Comparison of ENCODE assay signal across 14 mouse cellular contexts in genomic region chr10:90823438-90823837, GRCm38 (mm10).
DNase-seq lines count a peak whose midpoint lies in the region; ATAC-seq lines count a peak whose summit lies in the region.
"Had no signal": no experiment of that assay in that cellular context is flagged by ENCODE, and none has a peak within 500 bp of the region (broad histone marks: within the 10 kb centered on the region; RNA-seq: fewer than 3 reads in every experiment).

No protein-coding gene starts in this region.

- no peak overlapping the region for H3K27ac ChIP-seq in hindbrain, embryonic 11.5 days (ENCODE audit: low read depth, low read length)
- H3K27ac ChIP-seq in hindbrain, embryonic 10.5 days: no peak overlapping the region
- H3K27ac ChIP-seq in embryonic facial prominence, embryonic 11.5 days (replicated peaks; ENCODE audit: low read depth, low read length): no peak overlapping the region
- H3K27ac ChIP-seq: heart, embryonic 13.5 days; lung, embryonic 15.5 days; midbrain, embryonic 12.5 days had no signal

- peak; percentile 37 for DNase-seq in hindbrain, embryonic 11.5 days (ENCODE audit: low spot score)
- DNase-seq in hindbrain, embryonic 10.5 days (ENCODE audit: low spot score): no peak
- DNase-seq in testis, postnatal 10 days (ENCODE audit: low spot score): peak; percentile 58
- no peak for DNase-seq in testis, postnatal 14 days (ENCODE audit: low spot score)
- peak; percentile 69 for DNase-seq in embryonic facial prominence, embryonic 11.5 days (ENCODE audit: low spot score)
- no peak for DNase-seq in right cerebral cortex, postnatal 10 days (ENCODE audit: low spot score in 2 of 2)
- no peak for DNase-seq in urinary bladder, postnatal 36 days (ENCODE audit: low spot score in 2 of 2)
- DNase-seq: thymus, postnatal 36 days had no signal

- no peak overlapping the region for H3K4me3 ChIP-seq in hindbrain, embryonic 11.5 days (ENCODE audit: low read depth, low read length)
- H3K4me3 ChIP-seq in hindbrain, embryonic 10.5 days: no peak overlapping the region
- no peak overlapping the region for H3K4me3 ChIP-seq in embryonic facial prominence, embryonic 11.5 days (ENCODE audit: low read depth, low read length)
- H3K4me3 ChIP-seq: heart, embryonic 13.5 days; lung, embryonic 15.5 days; midbrain, embryonic 12.5 days had no signal

- WGBS in hindbrain, embryonic 11.5 days: 13% methylated on average over 4 of the region's 4 CpGs
- WGBS in hindbrain, embryonic 10.5 days: 15% methylated on average over 4 of the region's 4 CpGs
- WGBS in embryonic facial prominence, embryonic 11.5 days: 14% methylated on average over 4 of the region's 4 CpGs

- H3K36me3 ChIP-seq in hindbrain, embryonic 11.5 days (ENCODE audit: control insufficient read depth, insufficient read depth, low read length): no peaks in the 10 kb centered on the region
- no peaks in the 10 kb centered on the region for H3K36me3 ChIP-seq in hindbrain, embryonic 10.5 days
- no peaks in the 10 kb centered on the region for H3K36me3 ChIP-seq in embryonic facial prominence, embryonic 11.5 days (replicated peaks; ENCODE audit: control insufficient read depth, insufficient read depth, low read depth, low read length)
- H3K36me3 ChIP-seq: heart, embryonic 13.5 days; lung, embryonic 15.5 days; midbrain, embryonic 12.5 days had no signal

- H3K4me1 ChIP-seq in hindbrain, embryonic 11.5 days (replicated peaks; ENCODE audit: control insufficient read depth, insufficient read depth, low read length): no peaks in the 10 kb centered on the region; the same call in 1 of the 2 replicates
- H3K4me1 ChIP-seq in hindbrain, embryonic 10.5 days (replicated peaks): peaks cover 5% of the 10 kb centered on the region; the same call in 1 of the 2 replicates
- no peaks in the 10 kb centered on the region for H3K4me1 ChIP-seq in embryonic facial prominence, embryonic 11.5 days (ENCODE audit: control insufficient read depth, insufficient read depth, low read length)
- H3K4me1 ChIP-seq: heart, embryonic 13.5 days; lung, embryonic 15.5 days had no signal

- H3K4me2 ChIP-seq in hindbrain, embryonic 11.5 days (replicated peaks; ENCODE audit: low read depth, low read length): no peak overlapping the region
- H3K4me2 ChIP-seq in embryonic facial prominence, embryonic 11.5 days (ENCODE audit: low read depth, low read length): no peak overlapping the region
- H3K4me2 ChIP-seq: heart, embryonic 13.5 days; lung, embryonic 15.5 days; midbrain, embryonic 12.5 days had no signal

- H3K9ac ChIP-seq in hindbrain, embryonic 11.5 days (ENCODE audit: low read depth, low read length): no peak overlapping the region
- H3K9ac ChIP-seq in embryonic facial prominence, embryonic 11.5 days (replicated peaks; ENCODE audit: low read length): no peak overlapping the region
- H3K9ac ChIP-seq: heart, embryonic 13.5 days; lung, embryonic 15.5 days; midbrain, embryonic 12.5 days had no signal

- peaks cover 12% of the 10 kb centered on the region for H3K27me3 ChIP-seq in hindbrain, embryonic 11.5 days (ENCODE audit: control insufficient read depth, insufficient read depth, low read length)
- peaks cover 20% of the 10 kb centered on the region for H3K27me3 ChIP-seq in hindbrain, embryonic 10.5 days (ENCODE audit: insufficient read depth, poor library complexity, severe bottlenecking)
- peaks cover 14% of the 10 kb centered on the region for H3K27me3 ChIP-seq in embryonic facial prominence, embryonic 11.5 days (ENCODE audit: control insufficient read depth, insufficient read depth, low read length)

- no peak for ATAC-seq in hindbrain, embryonic 11.5 days (ENCODE audit: low FRiP score)
- no peak for ATAC-seq in embryonic facial prominence, embryonic 11.5 days (replicated peaks; ENCODE audit: insufficient number of reproducible peaks, low FRiP score, low TSS enrichment, low read depth)
- no peak for ATAC-seq in activated CD4-positive, CD25-positive, alpha-beta regulatory T cell, adult 4 months
- ATAC-seq: CD4-positive, CD25-positive, alpha-beta regulatory T cell, adult 4 months; hindbrain, embryonic 16.5 days had no signal

- H3K9me3 ChIP-seq in hindbrain, embryonic 11.5 days (ENCODE audit: control insufficient read depth, low read length): no peaks in the 10 kb centered on the region
- H3K9me3 ChIP-seq in hindbrain, embryonic 10.5 days: no peaks in the 10 kb centered on the region
- no peaks in the 10 kb centered on the region for H3K9me3 ChIP-seq in embryonic facial prominence, embryonic 11.5 days (replicated peaks; ENCODE audit: control insufficient read depth, low read length)
- H3K9me3 ChIP-seq: heart, embryonic 13.5 days; lung, embryonic 15.5 days; midbrain, embryonic 12.5 days had no signal

Comparison
In these comparisons a context has a peak if more than half of its experiments do, and no peak if none do; other contexts are left out.
1. DNase-seq: peak in hindbrain, embryonic 11.5 days (single experiment), testis, postnatal 10 days (single experiment) and embryonic facial prominence, embryonic 11.5 days (single experiment); none in hindbrain, embryonic 10.5 days (single experiment), testis, postnatal 14 days (single experiment), right cerebral cortex, postnatal 10 days (0 of 2) and urinary bladder, postnatal 36 days (0 of 2).